Mouse (Mus musculus) hindbrain, embryonic 14.5 days (tissue): Measurements from ENCODE around the gene Nsmce4a. TPM values are rescaled to one million over a fixed set of nuclear protein-coding genes. Genes with fewer than 3 reads are reported as not detected.

Source experiments
- ATAC-seq: fragments of 200-750 bp; cut with Nextera tagmentation; 2 replicates; pipeline ENCODE4 v1.8.0; 2017; ENCODE audit warnings: moderate number of reproducible peaks, mild to moderate bottlenecking, moderate TSS enrichment, moderate library complexity; ENCODE audit not compliant: low FRiP score
- DNase-seq: peaks from one replicate; pipeline ENCODE4 v3.0.0-alpha.2; 2015; ENCODE audit warnings: low spot score
- H3K27ac ChIP-seq: fragments of 300-500 bp; sonication (generic); 2 replicates; pipeline ENCODE4 v1.5.1; 2014; ENCODE audit warnings: mild to moderate bottlenecking, moderate library complexity
- H3K27me3 ChIP-seq: fragments of 300-500 bp; sonication (generic); 2 replicates; pipeline ENCODE4 v1.6.1; 2014; ENCODE audit warnings: mild to moderate bottlenecking, low read length, mixed read lengths; ENCODE audit not compliant: control insufficient read depth, insufficient read depth
- H3K36me3 ChIP-seq: fragments of 300-500 bp; sonication (generic); replicated peaks from 2 replicates; pipeline ENCODE4 v1.6.1; 2014; ENCODE audit not compliant: control insufficient read depth, insufficient read depth
- H3K4me1 ChIP-seq: fragments of 300-500 bp; sonication (generic); replicated peaks from 2 replicates; pipeline ENCODE4 v1.6.1; 2014; ENCODE audit warnings: antibody characterized with exemption, low read length, mixed read lengths; ENCODE audit not compliant: control insufficient read depth, insufficient read depth
- H3K4me2 ChIP-seq: fragments of 300-500 bp; sonication (generic); replicated peaks from 2 replicates; pipeline ENCODE4 v1.6.1; 2014; ENCODE audit warnings: mild to moderate bottlenecking, moderate library complexity
- H3K4me3 ChIP-seq: fragments of 300-500 bp; sonication (generic); replicated peaks from 2 replicates; pipeline ENCODE4 v1.5.1; 2014; ENCODE audit warnings: mild to moderate bottlenecking, low read length
- H3K9ac ChIP-seq: fragments of 300-500 bp; sonication (generic); 2 replicates; pipeline ENCODE4 v1.6.1; 2014
- H3K9me3 ChIP-seq: fragments of 300-500 bp; sonication (generic); 2 replicates; pipeline ENCODE4 v1.6.1; 2016; ENCODE audit warnings: low read length; ENCODE audit not compliant: control insufficient read depth
- WGBS: fragments of 180-500 bp; shearing (Covaris S2); extraction: QIAGEN DNeasy Blood & Tissue Kit; methylation state at CpG from one replicate; pipeline ENCODE4 v1.1.7; 2014; 5-methylcytosine and 5-hydroxymethylcytosine counted together
- polyA plus RNA-seq: library from polyadenylated mRNA; unstranded; fragments of >200 nt; fragmentation: Nextera tagmentation; extraction: Ambion mirVana; gene quantifications from 2 replicates; pipeline ENCODE4 v1.2.1, GENCODE M21; 2014

Nsmce4a gene
- polyA plus RNA-seq, 1 experiment from 2014 or later = 96.7 TPM

DNA sequence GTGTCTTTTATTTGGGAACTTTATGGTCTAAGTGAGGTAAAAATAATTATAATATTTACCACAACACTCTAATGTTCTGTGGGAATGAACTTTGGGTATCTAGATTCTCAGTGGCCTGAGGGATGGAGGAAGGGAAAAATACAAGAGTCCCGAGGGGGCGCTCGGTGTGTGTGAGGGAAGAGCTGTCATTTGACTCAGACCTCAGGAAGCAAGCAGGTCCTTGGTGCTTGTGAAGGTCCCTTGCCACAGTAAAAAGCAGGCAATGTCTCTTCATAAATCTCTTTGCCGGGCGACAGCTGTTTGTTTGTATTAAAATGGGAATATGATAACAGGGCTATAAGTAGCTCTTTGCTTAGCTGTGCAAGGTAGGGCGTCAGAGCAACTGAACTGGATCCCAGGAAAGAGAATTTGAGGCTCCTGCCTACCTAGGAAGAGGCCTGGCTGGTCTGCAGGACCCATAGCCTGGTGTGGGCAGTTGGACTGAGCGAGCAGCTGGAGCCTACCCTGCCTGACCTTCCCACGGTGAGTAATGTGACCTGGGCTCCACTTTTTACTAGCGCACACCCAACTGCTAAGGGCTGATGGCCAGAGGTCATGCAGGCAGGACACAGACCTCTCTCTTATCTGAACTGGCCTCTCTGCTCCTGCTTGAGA lies 4.0 kb downstream of the Nsmce4a start:
- WGBS = 80% methylated on average over 9 of the region's 9 CpGs
- no peak for DNase-seq
- no peaks in the 10 kb centered on the region for H3K9me3 ChIP-seq
- no peak for ATAC-seq
- H3K36me3 ChIP-seq = no peaks in the 10 kb centered on the region
- no peak overlapping the region for H3K4me2 ChIP-seq
- H3K27me3 ChIP-seq = no peaks in the 10 kb centered on the region
- H3K4me3 ChIP-seq = no peak overlapping the region
- H3K4me1 ChIP-seq = no peaks in the 10 kb centered on the region
- H3K9ac ChIP-seq = no peak overlapping the region
- no peak overlapping the region for H3K27ac ChIP-seq

- ATAC-seq (no peak), DNase-seq (no peak)
- Histone ChIP-seq H3K27me3 (no peaks in the 10 kb centered on the region), H3K4me3 (no peak overlapping the region), H3K9ac (no peak overlapping the region), H3K36me3 (no peaks in the 10 kb centered on the region), H3K4me1 (no peaks in the 10 kb centered on the region), H3K27ac (no peak overlapping the region), H3K9me3 (no peaks in the 10 kb centered on the region), H3K4me2 (no peak overlapping the region)
- 78% methylated on average over 3 of the region's 3 CpGs for WGBS
These were observed 8.3 kb downstream of the Nsmce4a start for GRCm38 (mm10) chr7:130564596-130564995.

- DNase-seq = no peak
- H3K36me3 ChIP-seq = no peaks in the 10 kb centered on the region
- no peak overlapping the region for H3K4me2 ChIP-seq
- no peak overlapping the region for H3K27ac ChIP-seq
- no peaks in the 10 kb centered on the region for H3K4me1 ChIP-seq
- H3K9me3 ChIP-seq = no peaks in the 10 kb centered on the region
- no peak overlapping the region for H3K9ac ChIP-seq
- no peaks in the 10 kb centered on the region for H3K27me3 ChIP-seq
- 66% methylated on average over 4 of the region's 4 CpGs for WGBS
- no peak overlapping the region for H3K4me3 ChIP-seq
- no peak for ATAC-seq
These were observed 9.0 kb downstream of the Nsmce4a start for GRCm38 (mm10) chr7:130563880-130564279.

GRCm38 (mm10) chr7:130563276-130563675 lies 9.6 kb downstream of the Nsmce4a start:
- Histone ChIP-seq H3K9ac (no peak overlapping the region), H3K27me3 (no peaks in the 10 kb centered on the region), H3K27ac (no peak overlapping the region), H3K4me2 (no peak overlapping the region), H3K9me3 (no peaks in the 10 kb centered on the region), H3K4me1 (no peaks in the 10 kb centered on the region), H3K4me3 (no peak overlapping the region), H3K36me3 (no peaks in the 10 kb centered on the region)
- DNase-seq (no peak), ATAC-seq (no peak)
- WGBS = 91% methylated on average over 4 of the region's 4 CpGs

DNA sequence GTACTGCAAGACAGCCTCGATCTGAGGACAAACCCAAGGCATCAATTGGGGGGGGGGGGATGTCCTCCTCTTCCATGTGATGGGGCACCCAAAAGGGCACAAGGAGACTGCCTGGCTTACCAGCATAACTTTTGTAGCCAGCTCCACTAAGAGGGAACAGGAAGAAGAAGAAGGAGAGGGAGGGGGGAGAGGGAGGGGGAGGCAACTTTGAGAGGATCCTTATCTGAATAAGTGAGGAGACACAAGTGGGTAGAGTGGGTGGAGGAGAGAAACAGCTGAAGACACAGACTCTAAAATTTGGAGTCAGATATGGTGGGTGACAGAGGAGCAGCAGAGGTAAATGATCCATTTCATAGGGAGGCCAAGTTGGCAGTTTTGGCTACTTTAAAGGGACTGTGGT lies 12.0 kb downstream of the Nsmce4a start:
- ATAC-seq = no peak
- DNase-seq = no peak
- Histone ChIP-seq H3K27me3 (no peaks in the 10 kb centered on the region), H3K27ac (no peak overlapping the region), H3K9me3 (no peaks in the 10 kb centered on the region), H3K4me3 (no peak overlapping the region), H3K4me2 (no peak overlapping the region), H3K9ac (no peak overlapping the region), H3K4me1 (no peaks in the 10 kb centered on the region), H3K36me3 (no peaks in the 10 kb centered on the region)
- 75% methylated on average over 1 of the region's 1 CpGs for WGBS

GRCm38 (mm10) chr7:130558592-130558991 lies 14.3 kb downstream of the Nsmce4a start:
- Histone ChIP-seq H3K9me3 (no peaks in the 10 kb centered on the region), H3K27me3 (no peaks in the 10 kb centered on the region), H3K9ac (no peak overlapping the region), H3K4me3 (no peak overlapping the region), H3K27ac (no peak overlapping the region), H3K4me1 (no peaks in the 10 kb centered on the region; the same call in 1 of the 2 replicates), H3K36me3 (no peaks in the 10 kb centered on the region), H3K4me2 (no peak overlapping the region)
- 85% methylated on average over 4 of the region's 4 CpGs for WGBS
- ATAC-seq (no peak), DNase-seq (no peak)

GRCm38 (mm10) chr7:130555597-130555996 lies 17.3 kb downstream of the Nsmce4a start:
- H3K9ac ChIP-seq = no peak overlapping the region
- no peak overlapping the region for H3K4me2 ChIP-seq
- H3K4me1 ChIP-seq = no peaks in the 10 kb centered on the region; the same call in 1 of the 2 replicates
- ATAC-seq (no peak), DNase-seq (no peak)
- H3K9me3 ChIP-seq = no peaks in the 10 kb centered on the region
- WGBS = 52% methylated on average over 5 of the region's 5 CpGs
- no peak overlapping the region for H3K27ac ChIP-seq
- H3K36me3 ChIP-seq = no peaks in the 10 kb centered on the region
- H3K4me3 ChIP-seq = no peak overlapping the region
- no peaks in the 10 kb centered on the region for H3K27me3 ChIP-seq

GRCm38 (mm10) chr7:130553321-130553720 lies 19.6 kb downstream of the Nsmce4a start:
- WGBS = 64% methylated on average over 4 of the region's 4 CpGs
- no peak overlapping the region for H3K9ac ChIP-seq
- H3K27me3 ChIP-seq = no peaks in the 10 kb centered on the region
- DNase-seq = no peak
- no peak overlapping the region for H3K27ac ChIP-seq
- no peak for ATAC-seq
- no peak overlapping the region for H3K4me2 ChIP-seq
- H3K9me3 ChIP-seq = no peaks in the 10 kb centered on the region
- no peaks in the 10 kb centered on the region for H3K36me3 ChIP-seq
- H3K4me3 ChIP-seq = no peak overlapping the region
- no peaks in the 10 kb centered on the region; the same call in 1 of the 2 replicates for H3K4me1 ChIP-seq

- no peaks in the 10 kb centered on the region; the same call in 1 of the 2 replicates for H3K4me1 ChIP-seq
- WGBS = 58% methylated on average over 5 of the region's 5 CpGs
- H3K9me3 ChIP-seq = no peaks in the 10 kb centered on the region
- ATAC-seq = no peak
- H3K27ac ChIP-seq = no peak overlapping the region
- no peaks in the 10 kb centered on the region for H3K27me3 ChIP-seq
- no peak overlapping the region for H3K4me2 ChIP-seq
- H3K36me3 ChIP-seq = no peaks in the 10 kb centered on the region
- no peak for DNase-seq
- H3K9ac ChIP-seq = no peak overlapping the region
- H3K4me3 ChIP-seq = no peak overlapping the region
These were observed 20.1 kb downstream of the Nsmce4a start for GRCm38 (mm10) chr7:130552780-130553179.
